Mouse (Mus musculus) megakaryocyte, embryonic 14.5 days (primary cell): ENCODE results near the gene Lmo7.

Experiments
- FLI1 ChIP-seq: IDR thresholded peaks from 2 replicates; pipeline ENCODE4 v1.6.1; 2012; ENCODE audit warnings: low read length, inconsistent platforms, mixed read lengths
- GATA1 ChIP-seq: IDR thresholded peaks from 3 replicates; pipeline ENCODE4 v1.6.1; 2012; ENCODE audit warnings: mixed read lengths, low read length, inconsistent platforms, borderline replicate concordance

- no peak for TF ChIP-seq GATA1
- no peak for TF ChIP-seq FLI1
These were observed 86.7 kb downstream of the Lmo7 start for GRCm38 (mm10) chr14:101816450-101816849.
